Mouse (Mus musculus): Measurements from ENCODE around the gene Tram1l1.

DNA sequence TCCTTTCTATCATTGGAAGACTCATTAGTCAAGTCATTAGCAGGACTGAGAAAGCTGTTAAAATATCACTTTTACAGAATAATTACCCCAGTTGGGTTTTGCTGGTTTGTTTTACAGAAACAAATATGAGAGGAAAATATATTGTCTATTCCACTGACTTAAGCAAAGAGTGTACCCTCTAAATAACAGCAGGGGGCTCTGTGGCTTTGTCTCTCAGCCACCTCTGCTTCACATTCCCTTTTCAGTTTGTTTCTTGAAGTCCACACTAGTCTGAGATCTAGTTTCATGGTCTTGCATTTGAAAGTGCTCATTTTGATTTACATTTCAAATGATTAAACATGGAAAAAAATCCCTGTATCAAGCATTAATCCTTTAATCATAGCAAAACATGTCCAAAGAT, 25.8 kb downstream of the Tram1l1 start:
- TF ChIP-seq CTCF (IDR thresholded peaks at IDR 0.05; ENCODE audit: borderline replicate concordance, insufficient read depth, low read length) = no peak
- no peak for TF ChIP-seq POLR2A (IDR thresholded peaks at IDR 0.05; ENCODE audit: low read depth, low read length)

All from embryonic fibroblast, embryonic 13.5 days (primary cell).